Mouse (Mus musculus) liver, postnatal 0 days (tissue): ENCODE data around the gene Nav3. TPM values are rescaled to one million over a fixed set of nuclear protein-coding genes. Genes with fewer than 3 reads are reported as not detected.

Experiments
- ATAC-seq: fragments of 200-750 bp; cut with Nextera tagmentation; 2 replicates; pipeline ENCODE4 v1.8.0; 2017; ENCODE audit warnings: mild to moderate bottlenecking, moderate library complexity
- DNase-seq: peaks from one replicate; pipeline ENCODE4 v3.0.0-alpha.2; 2016
- H3K27ac ChIP-seq: fragments of 300-500 bp; sonication (generic); 2 replicates; pipeline ENCODE4 v1.5.1; 2014; ENCODE audit warnings: antibody characterized with exemption, moderate library complexity, mild to moderate bottlenecking, low read depth
- H3K27me3 ChIP-seq: fragments of 300-500 bp; sonication (generic); 2 replicates; pipeline ENCODE4 v1.6.1; 2014; ENCODE audit warnings: low read length, control low read depth, mixed read lengths; ENCODE audit not compliant: insufficient read depth
- H3K36me3 ChIP-seq: fragments of 300-500 bp; sonication (generic); replicated peaks from 2 replicates; pipeline ENCODE4 v1.6.1; 2014; ENCODE audit warnings: mild to moderate bottlenecking, control low read depth, low read length, moderate library complexity, mixed read lengths; ENCODE audit not compliant: insufficient read depth
- H3K4me1 ChIP-seq: fragments of 300-500 bp; sonication (generic); 2 replicates; pipeline ENCODE4 v1.6.1; 2014; ENCODE audit warnings: antibody characterized with exemption, mild to moderate bottlenecking, control low read depth; ENCODE audit not compliant: insufficient read depth
- H3K4me2 ChIP-seq: fragments of 300-500 bp; sonication (generic); 2 replicates; pipeline ENCODE4 v1.6.1; 2014; ENCODE audit warnings: low read depth, mild to moderate bottlenecking, low read length, moderate library complexity, mixed read lengths
- H3K4me3 ChIP-seq: fragments of 300-500 bp; sonication (generic); 2 replicates; pipeline ENCODE4 v1.5.1; 2014; ENCODE audit warnings: low read depth, low read length
- H3K9ac ChIP-seq: fragments of 300-500 bp; sonication (generic); replicated peaks from 2 replicates; pipeline ENCODE4 v1.6.1; 2014; ENCODE audit warnings: mild to moderate bottlenecking, moderate library complexity
- H3K9me3 ChIP-seq: fragments of 300-500 bp; sonication (generic); 2 replicates; pipeline ENCODE4 v1.6.1; 2016; ENCODE audit warnings: mild to moderate bottlenecking, control low read depth, low read length, mixed read lengths
- CTCF ChIP-seq: sonication (generic); IDR thresholded peaks from 2 replicates; pipeline ENCODE4 v1.5.1; 2016; ENCODE audit warnings: antibody characterized with exemption, low read depth
- EP300 ChIP-seq: IDR thresholded peaks from 2 replicates; pipeline ENCODE4 v1.6.1; 2016; ENCODE audit warnings: antibody characterized with exemption, low read depth, mild to moderate bottlenecking
- WGBS: fragments of 180-500 bp; shearing (Covaris S2); extraction: QIAGEN DNeasy Blood & Tissue Kit; methylation state at CpG from one replicate; pipeline ENCODE4 v1.1.7; 2014; ENCODE audit not compliant: insufficient replicate concordance; 5-methylcytosine and 5-hydroxymethylcytosine counted together
- polyA plus RNA-seq: library from polyadenylated mRNA; unstranded; fragments of >200 nt; fragmentation: Nextera tagmentation; extraction: Ambion mirVana; gene quantifications from 2 replicates; pipeline ENCODE4 v1.2.1, GENCODE M21; 2015

The Nav3 gene
- polyA plus RNA-seq, 1 experiment from 2014 or later: 0.04 TPM

- Histone ChIP-seq H3K4me2 (no peak overlapping the region), H3K4me3 (no peak overlapping the region), H3K36me3 (no peaks in the 10 kb centered on the region), H3K27me3 (no peaks in the 10 kb centered on the region), H3K9ac (no peak overlapping the region), H3K4me1 (no peaks in the 10 kb centered on the region), H3K9me3 (no peaks in the 10 kb centered on the region), H3K27ac (no peak overlapping the region)
- DNase-seq: no peak
- 68% methylated on average over 4 of the region's 4 CpGs for WGBS
- no peak for TF ChIP-seq EP300
- no peak for TF ChIP-seq CTCF
- ATAC-seq: no peak
These were observed 548.8 kb downstream of the Nav3 start for GRCm38 (mm10) chr10:109907206-109907605.

DNA sequence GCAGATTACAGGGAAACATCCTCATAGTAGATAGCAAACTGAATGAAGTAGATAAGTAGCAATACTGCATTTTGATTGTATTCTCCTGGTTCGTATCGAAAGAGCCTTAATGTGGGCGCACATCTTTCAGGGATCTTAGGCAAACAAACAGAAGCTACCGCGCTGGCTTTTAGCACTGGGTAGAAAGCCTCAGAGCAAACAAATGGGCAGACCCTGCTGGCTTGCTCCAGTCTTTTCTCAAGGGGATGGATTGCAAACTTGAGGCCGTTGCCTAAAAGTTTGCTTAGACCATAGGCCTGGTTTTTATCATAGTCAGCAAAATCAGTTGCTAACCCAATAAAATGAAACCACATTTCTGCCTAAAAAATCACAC lies 549.6 kb downstream of the Nav3 start:
- Histone ChIP-seq H3K4me3 (no peak overlapping the region), H3K9ac (no peak overlapping the region), H3K4me1 (no peaks in the 10 kb centered on the region), H3K9me3 (no peaks in the 10 kb centered on the region), H3K27me3 (no peaks in the 10 kb centered on the region), H3K27ac (no peak overlapping the region), H3K36me3 (no peaks in the 10 kb centered on the region), H3K4me2 (no peak overlapping the region)
- ATAC-seq: no peak
- WGBS: 35% methylated on average over 6 of the region's 6 CpGs
- TF ChIP-seq EP300 (no peak), CTCF (no peak)
- no peak for DNase-seq

DNA sequence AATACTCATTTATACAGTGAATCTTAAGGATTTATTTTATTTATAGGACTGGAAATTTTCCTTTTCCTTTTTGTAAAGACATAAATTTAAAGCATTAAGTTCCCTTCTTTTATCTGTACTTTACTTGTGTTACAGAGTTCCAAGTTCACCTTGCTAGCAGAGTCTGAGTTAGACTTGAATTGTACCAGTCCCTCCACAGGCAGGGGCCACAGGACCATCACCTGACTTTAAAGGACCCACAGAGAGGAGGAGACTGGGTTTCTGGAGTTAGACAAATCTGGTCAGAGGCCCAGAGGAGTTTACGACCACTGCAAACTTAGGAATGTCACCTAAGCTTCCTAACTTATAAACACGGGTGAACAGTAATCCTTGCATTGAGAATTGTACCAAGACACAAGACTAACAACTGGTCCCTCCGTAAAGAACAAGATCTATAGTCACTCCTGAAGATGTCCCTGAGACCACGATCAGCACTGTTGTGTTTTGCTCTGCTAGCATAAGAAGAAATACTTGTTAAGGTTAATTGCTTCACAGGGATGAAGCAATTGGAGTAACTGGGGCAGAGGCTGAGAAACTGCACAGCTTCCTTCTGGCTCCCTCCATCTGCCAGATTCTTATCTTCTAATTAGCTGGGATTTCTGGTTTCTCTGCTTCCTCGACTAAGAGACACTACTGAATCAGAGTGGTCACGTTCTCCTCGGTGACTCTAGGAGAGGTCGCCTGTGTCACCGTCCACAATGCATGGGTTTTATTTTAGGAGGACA lies 550.2 kb downstream of the Nav3 start:
- H3K4me2 ChIP-seq: no peak overlapping the region
- no peak overlapping the region for H3K9ac ChIP-seq
- no peaks in the 10 kb centered on the region for H3K4me1 ChIP-seq
- H3K27me3 ChIP-seq: no peaks in the 10 kb centered on the region
- TF ChIP-seq EP300: no peak
- TF ChIP-seq CTCF: no peak
- ATAC-seq (no peak), DNase-seq (no peak)
- no peak overlapping the region for H3K27ac ChIP-seq
- no peak overlapping the region for H3K4me3 ChIP-seq
- WGBS: 31% methylated on average over 9 of the region's 9 CpGs
- no peaks in the 10 kb centered on the region for H3K9me3 ChIP-seq
- H3K36me3 ChIP-seq: no peaks in the 10 kb centered on the region

- WGBS: 85% methylated on average over 1 of the region's 1 CpGs
- no peak overlapping the region for H3K27ac ChIP-seq
- H3K9me3 ChIP-seq: no peaks in the 10 kb centered on the region
- no peaks in the 10 kb centered on the region for H3K27me3 ChIP-seq
- ATAC-seq: no peak
- H3K4me2 ChIP-seq: no peak overlapping the region
- no peak for DNase-seq
- H3K36me3 ChIP-seq: no peaks in the 10 kb centered on the region
- H3K4me1 ChIP-seq: no peaks in the 10 kb centered on the region
- no peak overlapping the region for H3K9ac ChIP-seq
- no peak for TF ChIP-seq CTCF
- no peak overlapping the region for H3K4me3 ChIP-seq
These were observed 551.2 kb downstream of the Nav3 start for GRCm38 (mm10) chr10:109904841-109905240.

DNA sequence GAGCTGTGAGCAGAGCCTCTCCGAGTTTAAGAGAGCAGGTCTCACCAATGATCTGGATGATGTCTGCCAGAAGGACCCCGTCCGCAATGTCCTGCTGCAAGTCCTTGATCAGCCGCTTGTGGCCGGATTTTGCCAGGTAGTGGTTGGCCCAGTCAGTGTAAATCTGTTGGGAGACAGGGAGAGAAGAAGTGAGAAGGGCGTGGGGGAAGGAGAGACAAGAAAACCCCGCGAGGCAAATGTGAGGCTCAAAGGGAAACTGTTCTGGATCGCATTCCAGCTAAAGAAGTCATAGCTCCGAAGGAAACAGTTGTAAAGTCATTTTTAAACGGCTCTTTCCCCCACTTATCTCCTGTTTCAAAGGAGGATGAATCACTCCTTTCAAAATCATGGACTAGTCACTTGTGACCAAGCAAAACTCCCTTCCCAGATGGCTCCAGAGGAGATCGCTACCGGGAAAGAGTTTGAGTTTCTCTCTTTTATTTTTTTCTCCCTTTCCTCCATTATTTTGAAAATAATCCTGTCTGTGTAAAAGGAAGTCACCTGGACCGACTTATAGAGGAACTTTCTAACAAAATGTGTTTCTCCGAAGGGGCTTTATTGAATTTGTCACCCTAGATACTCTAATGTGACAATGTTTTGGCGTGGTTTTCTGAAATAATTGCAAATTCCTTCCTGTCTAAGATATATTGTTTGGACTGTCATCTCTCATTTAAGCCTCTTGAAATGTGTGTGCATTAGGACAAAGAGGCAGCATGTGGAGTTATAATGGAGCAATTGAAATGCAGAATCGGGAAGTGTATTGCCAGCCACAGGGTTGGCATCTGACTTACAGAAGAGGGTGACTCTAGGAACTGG lies 552.1 kb downstream of the Nav3 start:
- Histone ChIP-seq H3K9ac (no peak overlapping the region), H3K4me2 (peak overlapping the region; percentile 7; the same call in 1 of the 2 replicates), H3K36me3 (no peaks in the 10 kb centered on the region), H3K27ac (no peak overlapping the region), H3K27me3 (no peaks in the 10 kb centered on the region), H3K9me3 (no peaks in the 10 kb centered on the region), H3K4me1 (no peaks in the 10 kb centered on the region), H3K4me3 (no peak overlapping the region)
- DNase-seq: no peak
- TF ChIP-seq EP300 (no peak), CTCF (no peak)
- WGBS: 63% methylated on average over 17 of the region's 17 CpGs
- ATAC-seq: no peak

- no peaks in the 10 kb centered on the region for H3K9me3 ChIP-seq
- H3K9ac ChIP-seq: no peak overlapping the region
- DNase-seq (no peak), ATAC-seq (no peak)
- 74% methylated on average over 4 of the region's 4 CpGs for WGBS
- no peaks in the 10 kb centered on the region for H3K27me3 ChIP-seq
- H3K27ac ChIP-seq: no peak overlapping the region
- 0 out of 2 replicates have a peak overlapping the region, but pooled peaks have one; percentile 7 for H3K4me2 ChIP-seq
- H3K4me1 ChIP-seq: no peaks in the 10 kb centered on the region
- H3K36me3 ChIP-seq: no peaks in the 10 kb centered on the region
- no peak overlapping the region for H3K4me3 ChIP-seq
- TF ChIP-seq EP300: no peak
These were observed 552.8 kb downstream of the Nav3 start for GRCm38 (mm10) chr10:109903241-109903640.
